In genomic region chr6:48288011-48288410, GRCm38 (mm10) we compare ENCODE assay signal across 17 mouse cellular contexts.
DNase-seq lines count a peak whose midpoint lies in the region; ATAC-seq and TF ChIP-seq lines count a peak whose summit lies in the region.
"Had no signal": no experiment of that assay in that cellular context is flagged by ENCODE, and none has a peak within 500 bp of the region (broad histone marks: within the 10 kb centered on the region; RNA-seq: fewer than 3 reads in every experiment).

No protein-coding gene starts in this region.

- no peaks in the 10 kb centered on the region for H3K36me3 ChIP-seq in midbrain, embryonic 16.5 days (ENCODE audit: control insufficient read depth, insufficient read depth, low read length)
- H3K36me3 ChIP-seq: heart, embryonic 10.5 days; hindbrain, embryonic 10.5 days had no signal

- intact Hi-C loops in heart, postnatal 36 days (cut with DNase I) = no loop called here

- no peak for ATAC-seq in megakaryocyte, adult 5-6 weeks (ENCODE audit: poor library complexity, severe bottlenecking)
- ATAC-seq in midbrain, embryonic 16.5 days = no peak
- ATAC-seq: forebrain, embryonic 14.5 days had no signal

- H3K4me3 ChIP-seq in lung, adult 2 months (replicated peaks; ENCODE audit: extremely low read depth, low read depth, low read length) = no peak overlapping the region
- no peak overlapping the region for H3K4me3 ChIP-seq in midbrain, embryonic 16.5 days (ENCODE audit: low read depth, low read length)
- H3K4me3 ChIP-seq: gastrocnemius, adult 2 months; heart, embryonic 10.5 days; hindbrain, embryonic 10.5 days had no signal

- TF ChIP-seq POLR2A in lung, adult 2 months (IDR thresholded peaks at IDR 0.05; ENCODE audit: borderline replicate concordance, extremely low read depth, low read depth, low read length) = no peak

- no peaks in the 10 kb centered on the region for H3K4me1 ChIP-seq in lung, adult 2 months (ENCODE audit: control insufficient read depth, insufficient read depth, low read length)
- H3K4me1 ChIP-seq in midbrain, embryonic 16.5 days (ENCODE audit: control insufficient read depth, insufficient read depth, low read length) = no peaks in the 10 kb centered on the region
- H3K4me1 ChIP-seq: heart, embryonic 10.5 days; hindbrain, embryonic 10.5 days had no signal

- 66% methylated on average over 1 of the region's 1 CpGs for WGBS in lung, adult 2 months
- WGBS in midbrain, embryonic 16.5 days = 88% methylated on average over 1 of the region's 1 CpGs

- no peaks in the 10 kb centered on the region for H3K9me3 ChIP-seq in midbrain, embryonic 16.5 days (replicated peaks; ENCODE audit: control insufficient read depth, low read length, poor library complexity, severe bottlenecking)
- H3K9me3 ChIP-seq: heart, embryonic 10.5 days; hindbrain, embryonic 10.5 days had no signal

- no peak overlapping the region for H3K4me2 ChIP-seq in midbrain, embryonic 16.5 days (ENCODE audit: low read length)

- no peak overlapping the region for H3K9ac ChIP-seq in midbrain, embryonic 16.5 days (ENCODE audit: low read depth, low read length)
- H3K9ac ChIP-seq: liver, embryonic 14.5 days had no signal

- H3K27ac ChIP-seq in midbrain, embryonic 16.5 days (ENCODE audit: low read length) = no peak overlapping the region
- H3K27ac ChIP-seq: gastrocnemius, adult 2 months; heart, embryonic 10.5 days; hindbrain, embryonic 10.5 days; liver, embryonic 14.5 days had no signal

- TF ChIP-seq CTCF in lung, adult 2 months (IDR thresholded peaks at IDR 0.05; ENCODE audit: insufficient read depth, low read length) = no peak

- H3K27me3 ChIP-seq in midbrain, embryonic 16.5 days (ENCODE audit: control insufficient read depth, insufficient read depth, low read depth, low read length) = no peaks in the 10 kb centered on the region

- peak; percentile 8 for DNase-seq in heart, postnatal 4 days
- DNase-seq in heart, postnatal 36 days = no peak
- peak; percentile 6 for DNase-seq in lung, postnatal 10 days
- DNase-seq in lung, adult 2 months = no peak
- DNase-seq in embryo, embryonic 11 days = peak; percentile 52
- DNase-seq in spleen, adult 18-20 months = no peak
- DNase-seq: adrenal gland, adult 8-10 months; cerebellum, postnatal 10 days; gastrocnemius, adult 2 months; kidney, adult 2 months; right cerebral cortex, adult 18-20 months had no signal

Comparison
In these comparisons a context has a peak if more than half of its experiments do, and no peak if none do; other contexts are left out.
1. DNase-seq: peak in heart, postnatal 4 days (single experiment), lung, postnatal 10 days (single experiment) and embryo, embryonic 11 days (single experiment); none in heart, postnatal 36 days (0 of 2), lung, adult 2 months (single experiment) and spleen, adult 18-20 months (0 of 2).